Mouse (Mus musculus) heart, postnatal 25 days (tissue): Measurements from ENCODE around the gene Podxl. TPM values are rescaled to one million over a fixed set of nuclear protein-coding genes. Genes with fewer than 3 reads are reported as not detected.
"Not testable (repeated sequence)": the region's sequence is repeated elsewhere in the genome, so short reads cannot be mapped to it uniquely, and the experiment has no call there.

Experiments
- DNase-seq: peaks from one replicate; pipeline ENCODE4 v3.0.0; 2022; ENCODE audit warnings: low spot score
- intact Hi-C: fragments of 180-260 bp; cut with DNase I; formaldehyde crosslinking; loops from one replicate; pipeline ENCODE4 v1.15.1; 2025
- total RNA-seq, 2 experiments: library from RNA; stranded (reverse); gene quantifications; 2 replicates each; pipeline ENCODE4 v1.2.3; 2021

The Podxl gene
- total RNA-seq, 2 experiments from 2014 or later, result 77.2 to 94.5 TPM

- no peak for DNase-seq
Observed at GRCm38 (mm10) chr6:31571459-31571858, 7.7 kb upstream of the Podxl start.

GRCm38 (mm10) chr6:31568070-31568595 is 4.4 kb upstream of the Podxl start:
- intact Hi-C loops, result loop anchor here (2.0 kb wide), 1 partner anchor 17 kb away; no protein-coding TSS in a partner anchor
- DNase-seq, result no peak

More at GRCm38 (mm10) chr6:31571459-31571858, 7.7 kb upstream of the Podxl start:
- intact Hi-C loops, result no loop called here

- DNase-seq, result no peak
Observed at GRCm38 (mm10) chr6:31567200-31567599, 3.4 kb upstream of the Podxl start.

GRCm38 (mm10) chr6:31564901-31565391 is 1.2 kb upstream of the Podxl start:
- DNase-seq, result no peak
- intact Hi-C loops, result loop anchor here (5.0 kb wide), 1 partner anchor 52 kb away; no protein-coding TSS in a partner anchor

More at GRCm38 (mm10) chr6:31567200-31567599, 3.4 kb upstream of the Podxl start:
- intact Hi-C loops, result no loop called here

- DNase-seq, result no peak
- intact Hi-C loops, result loop anchor here (5.0 kb wide), 1 partner anchor 53 kb away; no protein-coding TSS in a partner anchor
Observed at GRCm38 (mm10) chr6:31564182-31564531, 376 bp upstream of the Podxl start.

- DNase-seq, result no peak
- intact Hi-C loops, result loop anchor here (2.0 to 5.0 kb wide), 3 partner anchors 34 to 76 kb away; no protein-coding TSS in a partner anchor
Observed at GRCm38 (mm10) chr6:31562371-31563080, 1.3 kb downstream of the Podxl start.

GRCm38 (mm10) chr6:31561948-31562347 is 1.8 kb downstream of the Podxl start:
- not testable (repeated sequence) for DNase-seq
- intact Hi-C loops, result loop anchor here (2.0 to 5.0 kb wide), 4 partner anchors 15 to 77 kb away; no protein-coding TSS in a partner anchor

- intact Hi-C loops, result loop anchor here (2.0 to 5.0 kb wide), 2 partner anchors 14 to 57 kb away; no protein-coding TSS in a partner anchor
- no peak for DNase-seq
Observed at GRCm38 (mm10) chr6:31560138-31560959, 3.4 kb downstream of the Podxl start.

GRCm38 (mm10) chr6:31556460-31557100 is 7.2 kb downstream of the Podxl start:
- intact Hi-C loops, result no loop called here

GRCm38 (mm10) chr6:31550876-31551532 is 12.8 kb downstream of the Podxl start:
- DNase-seq, result peak; percentile 58
- intact Hi-C loops, result no loop called here

More at GRCm38 (mm10) chr6:31556460-31557100, 7.2 kb downstream of the Podxl start:
- DNase-seq, result no peak

- DNase-seq, result peak; percentile 36
- intact Hi-C loops, result no loop called here
Observed at GRCm38 (mm10) chr6:31549361-31550051, 14.3 kb downstream of the Podxl start.

GRCm38 (mm10) chr6:31544318-31544717 is 19.5 kb downstream of the Podxl start:
- peak; percentile 50 for DNase-seq
- intact Hi-C loops, result no loop called here

GRCm38 (mm10) chr6:31540018-31540417 is 23.8 kb downstream of the Podxl start:
- intact Hi-C loops, result no loop called here
- no peak for DNase-seq

- DNase-seq, result no peak
- intact Hi-C loops, result no loop called here
Observed at GRCm38 (mm10) chr6:31538112-31538511, 25.7 kb downstream of the Podxl start.

GRCm38 (mm10) chr6:31537193-31537592 is 26.6 kb downstream of the Podxl start:
- intact Hi-C loops, result no loop called here
- no peak for DNase-seq

GRCm38 (mm10) chr6:31534705-31535104 is 29.1 kb downstream of the Podxl start:
- intact Hi-C loops, result no loop called here
- no peak for DNase-seq

GRCm38 (mm10) chr6:31531880-31532279 is 31.9 kb downstream of the Podxl start:
- no peak for DNase-seq
- intact Hi-C loops, result no loop called here

- DNase-seq, result no peak
- intact Hi-C loops, result loop anchor here (1.0 to 2.0 kb wide), 2 partner anchors 34 to 111 kb away; partner anchors contain the start of gene Podxl
Observed at GRCm38 (mm10) chr6:31528339-31528738, 35.4 kb downstream of the Podxl start.
